8 mouse cellular contexts compared by ENCODE assay signal in the genomic region with DNA sequence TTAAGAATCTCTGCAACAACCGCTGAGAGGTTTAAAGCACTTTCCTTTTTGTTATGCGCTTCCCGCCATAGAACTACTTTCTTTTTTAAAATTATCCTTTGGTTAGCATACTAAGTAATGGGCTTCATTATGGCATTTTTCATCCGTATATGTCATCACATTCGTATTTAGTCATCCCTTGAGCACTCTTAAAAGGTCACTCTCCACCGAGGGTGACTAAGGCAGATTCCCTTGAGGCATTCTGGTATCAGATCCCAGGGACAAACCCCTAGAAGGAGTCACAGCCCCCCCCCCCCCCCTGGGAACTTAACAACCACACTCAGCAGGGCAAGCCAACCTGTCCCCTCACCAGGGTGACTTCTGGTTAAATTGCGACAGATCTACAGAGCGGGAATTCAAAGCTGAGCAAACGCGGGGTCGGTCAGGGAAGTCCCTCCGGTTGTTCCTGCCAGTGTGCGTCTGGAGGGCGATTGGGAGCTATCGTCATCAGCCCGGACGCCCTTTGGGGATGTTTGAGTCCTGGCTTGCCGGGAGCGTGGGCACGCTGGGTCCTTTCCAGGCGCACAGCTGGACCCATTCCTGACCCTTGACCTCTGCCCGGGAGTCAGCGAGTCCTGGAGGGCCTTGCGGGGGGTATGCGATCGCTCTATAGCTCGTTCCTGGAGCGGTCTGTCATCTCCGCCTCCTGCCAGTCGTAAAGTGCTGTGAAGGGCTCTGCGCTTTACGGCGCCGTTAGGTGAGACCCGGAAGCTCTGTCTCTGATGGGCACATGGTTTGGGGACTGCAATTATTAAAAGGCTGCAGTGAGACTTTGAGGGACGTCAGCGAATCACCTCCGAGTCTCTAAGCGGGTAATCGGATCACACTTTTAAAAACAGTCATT. TPM values are rescaled to one million over a fixed set of nuclear protein-coding genes. Genes with fewer than 3 reads are reported as not detected.
DNase-seq lines count a peak whose midpoint lies in the region; ATAC-seq and TF ChIP-seq lines count a peak whose summit lies in the region.

Dph5 (plus strand) TSS at position 411 of the 883 bp plus-strand sequence.

- peak within 1 kb of the TSS; percentile 76 for H3K4me3 ChIP-seq in bone marrow macrophage, adult 2 months (ENCODE audit: insufficient read depth, low read length)
- H3K4me3 ChIP-seq in embryonic fibroblast, embryonic 13.5 days (ENCODE audit: insufficient read depth, low read length): peak within 1 kb of the TSS; percentile 90
- peak within 1 kb of the TSS; percentile 83 for H3K4me3 ChIP-seq in heart, embryonic 10.5 days
- peak within 1 kb of the TSS; percentile 87 for H3K4me3 ChIP-seq in kidney, embryonic 15.5 days (replicated peaks)

- peak within 1 kb of the TSS; percentile 43 for H3K27ac ChIP-seq in bone marrow macrophage, adult 2 months (ENCODE audit: insufficient read depth, low read depth, low read length)
- H3K27ac ChIP-seq in embryonic fibroblast, embryonic 13.5 days (ENCODE audit: insufficient read depth, low read length): peak within 1 kb of the TSS; percentile 83
- peak within 1 kb of the TSS; percentile 94 for H3K27ac ChIP-seq in heart, embryonic 10.5 days
- peak within 1 kb of the TSS; percentile 82 for H3K27ac ChIP-seq in kidney, embryonic 15.5 days

- 1% methylated on average over 40 of the region's 40 CpGs for WGBS in heart, embryonic 10.5 days
- under 1% methylated on average over 40 of the region's 40 CpGs for WGBS in kidney, embryonic 15.5 days

- no peaks in the 10 kb centered on the region for H3K9me3 ChIP-seq in heart, embryonic 10.5 days
- H3K9me3 ChIP-seq in kidney, embryonic 15.5 days (replicated peaks): no peaks in the 10 kb centered on the region

- TF ChIP-seq POLR2A in bone marrow macrophage, adult 2 months (IDR thresholded peaks at IDR 0.05; ENCODE audit: borderline replicate concordance, low read depth, low read length): no peak
- TF ChIP-seq POLR2A in embryonic fibroblast, embryonic 13.5 days (IDR thresholded peaks at IDR 0.05; ENCODE audit: low read depth, low read length): peak; percentile 57; the same call in 1 of the 2 replicates

- H3K4me2 ChIP-seq in kidney, embryonic 15.5 days: peak within 1 kb of the TSS; percentile 70

- no peak for TF ChIP-seq CTCF in bone marrow macrophage, adult 2 months (IDR thresholded peaks at IDR 0.05; ENCODE audit: low read depth, low read length)
- TF ChIP-seq CTCF in embryonic fibroblast, embryonic 13.5 days (IDR thresholded peaks at IDR 0.05; ENCODE audit: borderline replicate concordance, insufficient read depth, low read length): no peak

- H3K9ac ChIP-seq in kidney, embryonic 15.5 days: peak within 1 kb of the TSS; percentile 66

- peak; percentile 99 for ATAC-seq in kidney, embryonic 15.5 days (replicated peaks; ENCODE audit: low FRiP score)
- ATAC-seq in monocyte, adult 5-6 weeks (replicated peaks; ENCODE audit: insufficient number of reproducible peaks, low FRiP score, low TSS enrichment, poor library complexity, severe bottlenecking): peak; percentile 97

- no peaks in the 10 kb centered on the region for H3K36me3 ChIP-seq in heart, embryonic 10.5 days
- H3K36me3 ChIP-seq in kidney, embryonic 15.5 days: 0 out of 2 replicates have a peak, but pooled peaks cover under 1% of the 10 kb centered on the region

- no peaks in the 10 kb centered on the region; the same call in 1 of the 2 replicates for H3K4me1 ChIP-seq in bone marrow macrophage, adult 2 months (ENCODE audit: control insufficient read depth, insufficient read depth, low read length)
- H3K4me1 ChIP-seq in embryonic fibroblast, embryonic 13.5 days (ENCODE audit: control insufficient read depth, insufficient read depth, low read length): no peaks in the 10 kb centered on the region; the same call in 1 of the 2 replicates
- H3K4me1 ChIP-seq in heart, embryonic 10.5 days: 0 out of 2 replicates have a peak, but pooled peaks cover 4% of the 10 kb centered on the region
- H3K4me1 ChIP-seq in kidney, embryonic 15.5 days: peaks cover 6% of the 10 kb centered on the region; the same call in 1 of the 2 replicates

- no peaks in the 10 kb centered on the region for H3K27me3 ChIP-seq in heart, embryonic 10.5 days (ENCODE audit: insufficient read depth, poor library complexity, severe bottlenecking)
- H3K27me3 ChIP-seq in kidney, embryonic 15.5 days: no peaks in the 10 kb centered on the region

- peak; percentile 96 for DNase-seq in A20 (ENCODE audit: low read depth, low spot score)
- peak; percentile 97 for DNase-seq in heart, embryonic 10.5 days (ENCODE audit: low spot score)
- DNase-seq in liver: peak; percentile 87
- peak; percentile 83 to 88 for DNase-seq in spleen, postnatal 4 days (ENCODE audit: low spot score in 2 of 2)

RNA-seq across cellular contexts. Expression of gene Dph5, which starts in this region (rescaled TPM):
- 8.9 and 9.2 TPM in 2 replicates for polyA plus RNA-seq in bone marrow macrophage, adult 2 months (2012; ENCODE audit: insufficient read depth, insufficient read length, missing spikeins)
- polyA plus RNA-seq in embryonic fibroblast, embryonic 13.5 days (2011; ENCODE audit: insufficient read length, low read depth, missing spikeins): 16.1 and 17.9 TPM in 2 replicates
- 25.8 and 30.9 TPM in 2 replicates for polyA plus RNA-seq in heart, embryonic 10.5 days (2016; fragmentation: Nextera tagmentation; extraction: Ambion mirVana)
- polyA plus RNA-seq in kidney, embryonic 15.5 days (2015; fragmentation: Nextera tagmentation; extraction: Ambion mirVana): 27.4 and 28.4 TPM in 2 replicates
- 29.4 to 35.9 TPM (median 30.0 TPM) in 3 replicates for total RNA-seq in monocyte, adult 5-6 weeks (2017)

Comparison
In these comparisons a context has a peak if more than half of its experiments do, and no peak if none do; other contexts are left out.
1. Peak in every context shown above with its lines: DNase-seq, ATAC-seq, H3K4me3 ChIP-seq and H3K27ac ChIP-seq.
2. H3K27ac ChIP-seq: peak in every context shown above with its lines; median percentile 94 in heart, embryonic 10.5 days; 83 in embryonic fibroblast, embryonic 13.5 days; 82 in kidney, embryonic 15.5 days; 43 in bone marrow macrophage, adult 2 months.